In genomic region chr3:31093196-31093595, GRCm38 (mm10) we compare ENCODE assay signal across 8 mouse cellular contexts. TPM values are rescaled to one million over a fixed set of nuclear protein-coding genes. Genes with fewer than 3 reads are reported as not detected.
DNase-seq lines count a peak whose midpoint lies in the region; ATAC-seq and TF ChIP-seq lines count a peak whose summit lies in the region.

No protein-coding gene starts in this region.

- no peaks in the 10 kb centered on the region for H3K9me3 ChIP-seq in megakaryocyte, embryonic 14.5 days
- H3K9me3 ChIP-seq in heart, embryonic 10.5 days, result no peaks in the 10 kb centered on the region
- no peaks in the 10 kb centered on the region for H3K9me3 ChIP-seq in liver, embryonic 16.5 days (replicated peaks; ENCODE audit: control insufficient read depth, low read length)

- H3K27me3 ChIP-seq in megakaryocyte, embryonic 14.5 days (replicated peaks), result no peaks in the 10 kb centered on the region
- H3K27me3 ChIP-seq in heart, embryonic 10.5 days (ENCODE audit: insufficient read depth, poor library complexity, severe bottlenecking), result no peaks in the 10 kb centered on the region; the same call in 1 of the 2 replicates
- peaks cover 5% of the 10 kb centered on the region; the same call in 1 of the 2 replicates for H3K27me3 ChIP-seq in liver, embryonic 16.5 days (ENCODE audit: control insufficient read depth, insufficient read depth, low read depth, low read length)

- H3K9ac ChIP-seq in liver, embryonic 16.5 days (ENCODE audit: low read depth, low read length), result peak overlapping the region; percentile 89

- H3K36me3 ChIP-seq in megakaryocyte, embryonic 14.5 days (replicated peaks; ENCODE audit: low read length), result peaks cover 12% of the 10 kb centered on the region
- peaks cover 11% of the 10 kb centered on the region for H3K36me3 ChIP-seq in heart, embryonic 10.5 days
- H3K36me3 ChIP-seq in liver, embryonic 16.5 days (ENCODE audit: control insufficient read depth, insufficient read depth), result no peaks in the 10 kb centered on the region; the same call in 1 of the 2 replicates

- peak overlapping the region; percentile 93 for H3K4me3 ChIP-seq in megakaryocyte, embryonic 14.5 days (replicated peaks)
- H3K4me3 ChIP-seq in heart, embryonic 10.5 days, result peak overlapping the region; percentile 99
- peak overlapping the region; percentile 62 for H3K4me3 ChIP-seq in layer of hippocampus, adult 2 months
- H3K4me3 ChIP-seq in liver, embryonic 16.5 days (ENCODE audit: low read depth, low read length), result peak overlapping the region; percentile 84

- TF ChIP-seq CTCF in layer of hippocampus, adult 2 months (conservative IDR thresholded peaks at IDR 0.05), result no peak

- no peak for ATAC-seq in megakaryocyte, adult 5-6 weeks (ENCODE audit: poor library complexity, severe bottlenecking)
- ATAC-seq in liver, embryonic 16.5 days (ENCODE audit: low read depth), result no peak
- ATAC-seq in erythroid progenitor cell, adult 5-6 weeks (replicated peaks; ENCODE audit: low FRiP score, poor library complexity, severe bottlenecking), result no peak

- peak overlapping the region; percentile 96 for H3K4me2 ChIP-seq in liver, embryonic 16.5 days (ENCODE audit: low read depth, low read length)

- WGBS in heart, embryonic 10.5 days, result 3% methylated on average over 13 of the region's 13 CpGs
- 2% methylated on average over 13 of the region's 13 CpGs for WGBS in liver, embryonic 16.5 days (ENCODE audit: insufficient replicate concordance)

- peaks cover 56% of the 10 kb centered on the region for H3K4me1 ChIP-seq in megakaryocyte, embryonic 14.5 days
- peaks cover 24% of the 10 kb centered on the region for H3K4me1 ChIP-seq in heart, embryonic 10.5 days
- H3K4me1 ChIP-seq in liver, embryonic 16.5 days (ENCODE audit: control insufficient read depth, low read depth, low read length), result peaks cover 25% of the 10 kb centered on the region

- peak; percentile 16 to 21 for DNase-seq in cerebellum, postnatal 36 days
- DNase-seq in heart, embryonic 10.5 days (ENCODE audit: low spot score), result peak; percentile 78
- DNase-seq in layer of hippocampus, adult 2 months (ENCODE audit: low spot score in 2 of 2), result peak; percentile 62 to 82
- DNase-seq in right cerebral cortex, postnatal 10 days (ENCODE audit: low spot score in 2 of 2), result peak; percentile 79 to 89

- peak overlapping the region; percentile 99 for H3K27ac ChIP-seq in heart, embryonic 10.5 days
- peak overlapping the region; percentile 97 for H3K27ac ChIP-seq in layer of hippocampus, adult 2 months
- no peak overlapping the region; the same call in 1 of the 2 replicates for H3K27ac ChIP-seq in liver, embryonic 16.5 days (ENCODE audit: low read length)

RNA-seq across cellular contexts. Expression of gene Skil, which starts 1.7 kb away (rescaled TPM):
- 1.2 TPM in 1 of 2 replicates, not detected in the other for polyA plus RNA-seq in megakaryocyte, embryonic 14.5 days (2012; ENCODE audit: insufficient read depth, low replicate concordance)
- 20.4 and 21.8 TPM in 2 replicates for total RNA-seq in megakaryocyte, adult 5-6 weeks (2015)
- total RNA-seq in megakaryocyte, adult 5-6 weeks (2017), result 31.6 and 32.5 TPM in 2 replicates
- 19.0 and 22.0 TPM in 2 replicates for polyA plus RNA-seq in heart, embryonic 10.5 days (2016; fragmentation: Nextera tagmentation; extraction: Ambion mirVana)
- total RNA-seq in layer of hippocampus, adult 2 months (2021), result 10 to 100 TPM; 64.9 to 68.3 TPM
- polyA plus RNA-seq in liver, embryonic 16.5 days (2015; fragmentation: Nextera tagmentation; extraction: Ambion mirVana), result 4.2 and 5.6 TPM in 2 replicates
- total RNA-seq in erythroid progenitor cell, adult 5-6 weeks (2015; ENCODE audit: low replicate concordance), result 2.9 and 8.4 TPM in 2 replicates
- total RNA-seq in erythroid progenitor cell, adult 5-6 weeks (2017; ENCODE audit: low replicate concordance), result 4.9 and 13.2 TPM in 2 replicates

RNA-seq across cellular contexts. Expression of gene Cldn11, which starts 56.5 kb away (rescaled TPM):
- not detected in 2 replicates for polyA plus RNA-seq in megakaryocyte, embryonic 14.5 days (2012; ENCODE audit: insufficient read depth, low replicate concordance)
- not detected in 2 replicates for total RNA-seq in megakaryocyte, adult 5-6 weeks (2015)
- total RNA-seq in megakaryocyte, adult 5-6 weeks (2017), result not detected in 2 replicates
- 1.4 and 4.2 TPM in 2 replicates for polyA plus RNA-seq in heart, embryonic 10.5 days (2016; fragmentation: Nextera tagmentation; extraction: Ambion mirVana)
- 100 to 1,000 TPM; 111 to 113 TPM for total RNA-seq in layer of hippocampus, adult 2 months (2021)
- polyA plus RNA-seq in liver, embryonic 16.5 days (2015; fragmentation: Nextera tagmentation; extraction: Ambion mirVana), result 0.13 and 0.21 TPM in 2 replicates
- not detected in 2 replicates for total RNA-seq in erythroid progenitor cell, adult 5-6 weeks (2015; ENCODE audit: low replicate concordance)
- not detected in 2 replicates for total RNA-seq in erythroid progenitor cell, adult 5-6 weeks (2017; ENCODE audit: low replicate concordance)

Comparison
In these comparisons a context has a peak if more than half of its experiments do, and no peak if none do; other contexts are left out.
1. DNase-seq: peak in every context shown above with its lines; median percentile 84 in right cerebral cortex, postnatal 10 days; 78 in heart, embryonic 10.5 days; 72 in layer of hippocampus, adult 2 months; 18 in cerebellum, postnatal 36 days.
2. RNA of gene Cldn11, which starts 56.5 kb away (total RNA-seq): 111 to 113 TPM in layer of hippocampus, adult 2 months; not detected in megakaryocyte, adult 5-6 weeks and not detected in erythroid progenitor cell, adult 5-6 weeks; every median in the first group is over 100 times any median in the second.
3. Peak in every context shown above with its lines, with median percentiles within 50 percentile points of each other: H3K4me3 ChIP-seq.